Mouse (Mus musculus) T-helper 2 cell (primary cell): ENCODE results near the gene Gria1.

Source experiments
- in situ Hi-C: fragments of 300-600 bp; cut with MboI, MseI; formaldehyde crosslinking; loops from one replicate; pipeline ENCODE4 v1.15.1; 2025; ENCODE audit warnings: high pct_unique_total_duplicates

The Gria1 gene

GRCm38 (mm10) chr11:57162931-57163330 lies 151.7 kb downstream of the Gria1 start:
- in situ Hi-C loops, result no loop called here

GRCm38 (mm10) chr11:57170058-57170457 lies 158.9 kb downstream of the Gria1 start:
- in situ Hi-C loops, result no loop called here

- in situ Hi-C loops, result no loop called here
Measured at GRCm38 (mm10) chr11:57174165-57174564, 163.0 kb downstream of the Gria1 start.

GRCm38 (mm10) chr11:57176552-57176951 lies 165.4 kb downstream of the Gria1 start:
- in situ Hi-C loops, result no loop called here

- in situ Hi-C loops, result no loop called here
Measured at GRCm38 (mm10) chr11:57184216-57184615, 173.0 kb downstream of the Gria1 start.

- in situ Hi-C loops, result no loop called here
Measured at GRCm38 (mm10) chr11:57185110-57185509, 173.9 kb downstream of the Gria1 start.

GRCm38 (mm10) chr11:57189391-57189790 lies 178.2 kb downstream of the Gria1 start:
- in situ Hi-C loops, result no loop called here

GRCm38 (mm10) chr11:57194746-57195145 lies 183.6 kb downstream of the Gria1 start:
- in situ Hi-C loops, result no loop called here

GRCm38 (mm10) chr11:57201245-57201976 lies 190.2 kb downstream of the Gria1 start:
- in situ Hi-C loops, result no loop called here

GRCm38 (mm10) chr11:57204371-57204770 lies 193.2 kb downstream of the Gria1 start:
- in situ Hi-C loops, result no loop called here

- in situ Hi-C loops, result no loop called here
Measured at GRCm38 (mm10) chr11:57207260-57207659, 196.1 kb downstream of the Gria1 start.

GRCm38 (mm10) chr11:57214079-57214478 lies 202.9 kb downstream of the Gria1 start:
- in situ Hi-C loops, result no loop called here

- in situ Hi-C loops, result no loop called here
Measured at GRCm38 (mm10) chr11:57214583-57214982, 203.4 kb downstream of the Gria1 start.

- in situ Hi-C loops, result no loop called here
Measured at GRCm38 (mm10) chr11:57222797-57223569, 211.8 kb downstream of the Gria1 start.

GRCm38 (mm10) chr11:57235446-57235845 lies 224.3 kb downstream of the Gria1 start:
- in situ Hi-C loops, result loop anchor here (10.0 kb wide), 1 partner anchor 1811 kb away; the partner anchor contains the start of gene Sparc

- in situ Hi-C loops, result loop anchor here (10.0 kb wide), 1 partner anchor 1812 kb away; the partner anchor contains the start of gene Sparc
Measured at GRCm38 (mm10) chr11:57236431-57236830, 225.2 kb downstream of the Gria1 start.

GRCm38 (mm10) chr11:57239758-57240157 lies 228.6 kb downstream of the Gria1 start:
- in situ Hi-C loops, result loop anchor here (10.0 kb wide), 1 partner anchor 1815 kb away; the partner anchor contains the start of gene Sparc

- in situ Hi-C loops, result no loop called here
Measured at GRCm38 (mm10) chr11:57243835-57244234, 232.6 kb downstream of the Gria1 start.

GRCm38 (mm10) chr11:57244543-57244942 lies 233.4 kb downstream of the Gria1 start:
- in situ Hi-C loops, result no loop called here

- in situ Hi-C loops, result no loop called here
Measured at GRCm38 (mm10) chr11:57248870-57249269, 237.7 kb downstream of the Gria1 start.

- in situ Hi-C loops, result no loop called here
Measured at GRCm38 (mm10) chr11:57250129-57250528, 238.9 kb downstream of the Gria1 start.

- in situ Hi-C loops, result no loop called here
Measured at GRCm38 (mm10) chr11:57271687-57272086, 260.5 kb downstream of the Gria1 start.

- in situ Hi-C loops, result no loop called here
Measured at GRCm38 (mm10) chr11:57274687-57275086, 263.5 kb downstream of the Gria1 start.
